Mouse (Mus musculus) myocyte (in vitro differentiated cells): ENCODE measurements at regions not wholly inside any gene's neighbourhood (a gene's known extent, or its start where the extent isn't known, plus 50 kb on each side); places are given as distances from the start of the nearest gene placed in this dataset.

Experiments used
- H3K27me3 ChIP-seq: one replicate; pipeline ENCODE4 v1.6.1; 2011; ENCODE audit not compliant: control insufficient read depth, insufficient read depth, insufficient read length
- H3K36me3 ChIP-seq: one replicate; pipeline ENCODE4 v1.6.1; 2011; ENCODE audit not compliant: control insufficient read depth, insufficient read depth
- H3K4me2 ChIP-seq: one replicate; pipeline ENCODE4 v1.6.1; 2011; ENCODE audit warnings: low read depth, control low read depth
- H3K4me3 ChIP-seq: one replicate; pipeline ENCODE4 v1.5.1; 2011; ENCODE audit warnings: mild to moderate bottlenecking, control low read depth, moderate library complexity
- H3K79me2 ChIP-seq: one replicate; pipeline ENCODE4 v1.6.1; 2011; ENCODE audit not compliant: control insufficient read depth, insufficient read depth
- H3ac ChIP-seq: one replicate; pipeline ENCODE4 v1.6.1; 2011; ENCODE audit not compliant: control insufficient read depth, insufficient read length
- CEBPB ChIP-seq: IDR thresholded peaks from 2 replicates; pipeline ENCODE4 v1.6.1; 2011; ENCODE audit warnings: mild to moderate bottlenecking, moderate library complexity; ENCODE audit not compliant: poor library complexity, insufficient read depth, severe bottlenecking
- E2F4 ChIP-seq: IDR thresholded peaks from one replicate; pipeline ENCODE4 v1.6.1; 2011; ENCODE audit warnings: mild to moderate bottlenecking, control low read depth, moderate library complexity; ENCODE audit not compliant: insufficient read depth
- MAX ChIP-seq: IDR thresholded peaks from one replicate; pipeline ENCODE4 v1.6.1; 2011; ENCODE audit warnings: low read depth, mild to moderate bottlenecking, control low read depth
- MYOD1 ChIP-seq, 3 experiments: IDR thresholded peaks; one replicate each; pipeline ENCODE4 v1.6.1; 2011; ENCODE audit warnings: control low read depth in 2 of 3, low read depth in 2 of 3, mild to moderate bottlenecking in 2 of 3, moderate library complexity in 1 of 3; ENCODE audit not compliant: insufficient read length in 2 of 3, control insufficient read depth in 1 of 3
- MYOG ChIP-seq, 3 experiments: IDR thresholded peaks; one replicate each; pipeline ENCODE4 v1.6.1; 2011; ENCODE audit warnings: control low read depth in 2 of 3, low read depth in 2 of 3, mild to moderate bottlenecking in 2 of 3; ENCODE audit not compliant: insufficient read length in 2 of 3, control insufficient read depth in 1 of 3, insufficient read depth in 1 of 3
- POLR2A ChIP-seq: IDR thresholded peaks from one replicate; pipeline ENCODE4 v1.6.1; 2011; ENCODE audit warnings: low read depth, mild to moderate bottlenecking, control low read depth, moderate library complexity; ENCODE audit not compliant: insufficient read length
- POLR2AphosphoS2 ChIP-seq: IDR thresholded peaks from one replicate; pipeline ENCODE4 v1.6.1; 2011; ENCODE audit warnings: low read depth, control low read depth; ENCODE audit not compliant: insufficient read length
- REST ChIP-seq: IDR thresholded peaks from one replicate; pipeline ENCODE4 v1.6.1; 2011; ENCODE audit warnings: mild to moderate bottlenecking, control low read depth, moderate library complexity; ENCODE audit not compliant: insufficient read depth, insufficient read length
- SRF ChIP-seq: IDR thresholded peaks from one replicate; pipeline ENCODE4 v1.6.1; 2011; ENCODE audit warnings: low read depth; ENCODE audit not compliant: control insufficient read depth, insufficient read length
- TCF12 ChIP-seq: IDR thresholded peaks from one replicate; pipeline ENCODE4 v1.6.1; 2011; ENCODE audit warnings: mild to moderate bottlenecking, control low read depth; ENCODE audit not compliant: poor library complexity, insufficient read depth, severe bottlenecking
- TCF3 ChIP-seq: IDR thresholded peaks from one replicate; pipeline ENCODE4 v1.6.1; 2011; ENCODE audit warnings: low read depth, control low read depth; ENCODE audit not compliant: insufficient read length
- USF1 ChIP-seq: IDR thresholded peaks from one replicate; pipeline ENCODE4 v1.6.1; 2011; ENCODE audit warnings: low read depth, mild to moderate bottlenecking, control low read depth, moderate library complexity

- Histone ChIP-seq H3K36me3 (no peaks in the 10 kb centered on the region), H3ac (no peak overlapping the region), H3K79me2 (no peaks in the 10 kb centered on the region), H3K27me3 (no peaks in the 10 kb centered on the region), H3K4me2 (no peak overlapping the region), H3K4me3 (no peak overlapping the region)
- TF ChIP-seq POLR2A = no peak
- no peak for TF ChIP-seq E2F4
- TF ChIP-seq USF1 = no peak
- no peak for TF ChIP-seq TCF3
- TF ChIP-seq MYOD1 (IDR thresholded peaks at IDR 0.05; ENCODE audit: control insufficient read depth in 1 of 3, insufficient read length in 2 of 3, low read depth in 2 of 3) = no peak
- TF ChIP-seq CEBPB = no peak
- TF ChIP-seq SRF = no peak
- no peak for TF ChIP-seq REST
- TF ChIP-seq TCF12 = no peak
- no peak for TF ChIP-seq MYOG (IDR thresholded peaks at IDR 0.05; ENCODE audit: control insufficient read depth in 1 of 3, insufficient read depth in 1 of 3, insufficient read length in 2 of 3, low read depth in 2 of 3)
- TF ChIP-seq MAX = no peak
- TF ChIP-seq POLR2AphosphoS2 = no peak
These were observed 106.3 kb downstream of the Cysltr2 start for GRCm38 (mm10) chr14:72942571-72942970.

GRCm38 (mm10) chr14:72939067-72939393 lies 109.9 kb downstream of the Cysltr2 start:
- Histone ChIP-seq H3K36me3 (no peaks in the 10 kb centered on the region), H3ac (no peak overlapping the region), H3K4me3 (no peak overlapping the region), H3K27me3 (no peaks in the 10 kb centered on the region), H3K79me2 (no peaks in the 10 kb centered on the region), H3K4me2 (no peak overlapping the region)
- TF ChIP-seq POLR2A (no peak), MYOG (IDR thresholded peaks at IDR 0.05; ENCODE audit: control insufficient read depth in 1 of 3, insufficient read depth in 1 of 3, insufficient read length in 2 of 3, low read depth in 2 of 3) (no peak), MAX (no peak), POLR2AphosphoS2 (no peak), E2F4 (no peak), REST (no peak), CEBPB (no peak), MYOD1 (IDR thresholded peaks at IDR 0.05; ENCODE audit: control insufficient read depth in 1 of 3, insufficient read length in 2 of 3, low read depth in 2 of 3) (no peak)

GRCm38 (mm10) chr14:72938382-72939066 lies 110.4 kb downstream of the Cysltr2 start:
- Histone ChIP-seq H3K4me3 (no peak overlapping the region), H3K36me3 (no peaks in the 10 kb centered on the region), H3K27me3 (no peaks in the 10 kb centered on the region), H3K79me2 (no peaks in the 10 kb centered on the region), H3K4me2 (no peak overlapping the region), H3ac (no peak overlapping the region)
- TF ChIP-seq E2F4 (no peak), MYOG (IDR thresholded peaks at IDR 0.05; ENCODE audit: control insufficient read depth in 1 of 3, insufficient read depth in 1 of 3, insufficient read length in 2 of 3, low read depth in 2 of 3) (no peak), CEBPB (no peak), POLR2A (no peak), MAX (no peak), USF1 (no peak), SRF (no peak), REST (no peak), MYOD1 (IDR thresholded peaks at IDR 0.05; ENCODE audit: control insufficient read depth in 1 of 3, insufficient read length in 2 of 3, low read depth in 2 of 3) (no peak), POLR2AphosphoS2 (no peak), TCF12 (no peak), TCF3 (no peak)

GRCm38 (mm10) chr14:72933598-72933997 lies 115.3 kb downstream of the Cysltr2 start:
- Histone ChIP-seq H3K79me2 (no peaks in the 10 kb centered on the region), H3K4me2 (no peak overlapping the region), H3K4me3 (no peak overlapping the region), H3K27me3 (no peaks in the 10 kb centered on the region), H3ac (no peak overlapping the region), H3K36me3 (no peaks in the 10 kb centered on the region)
- TF ChIP-seq CEBPB (no peak), POLR2AphosphoS2 (no peak), TCF3 (no peak), MAX (no peak), REST (no peak), MYOG (IDR thresholded peaks at IDR 0.05; ENCODE audit: control insufficient read depth in 1 of 3, insufficient read depth in 1 of 3, insufficient read length in 2 of 3, low read depth in 2 of 3) (no peak), USF1 (no peak), TCF12 (no peak), MYOD1 (IDR thresholded peaks at IDR 0.05; ENCODE audit: control insufficient read depth in 1 of 3, insufficient read length in 2 of 3, low read depth in 2 of 3) (no peak), POLR2A (no peak), E2F4 (no peak), SRF (no peak)
